Mouse (Mus musculus): ENCODE results near the gene 5830473C10Rik. TPM values are rescaled to one million over a fixed set of nuclear protein-coding genes. Genes with fewer than 3 reads are reported as not detected.

Gene 5830473C10Rik
- polyA plus RNA-seq, 1 experiment = not detected

- Histone ChIP-seq H3K79me3 (ENCODE audit: low read depth) (no peaks in the 10 kb centered on the region), H3K27me3 (ENCODE audit: control insufficient read depth, insufficient read depth, insufficient read length) (peaks cover 25% of the 10 kb centered on the region), H3K36me3 (ENCODE audit: control insufficient read depth, insufficient read depth) (no peaks in the 10 kb centered on the region), H3K4me3 (ENCODE audit: insufficient read depth, poor library complexity, severe bottlenecking) (no peak overlapping the region), H3ac (ENCODE audit: control insufficient read depth, insufficient read length, low read depth) (no peak overlapping the region), H3K79me2 (ENCODE audit: control insufficient read depth, insufficient read depth) (no peaks in the 10 kb centered on the region)
- TF ChIP-seq MYOG (IDR thresholded peaks at IDR 0.05; ENCODE audit: control insufficient read depth, extremely low read depth, insufficient read length) (no peak), USF1 (IDR thresholded peaks at IDR 0.05; ENCODE audit: low read depth) (no peak)
Observed at GRCm38 (mm10) chr5:90584799-90585198, 23.9 kb downstream of the 5830473C10Rik start.

GRCm38 (mm10) chr5:90586511-90586910, 25.6 kb downstream of the 5830473C10Rik start:
- no peaks in the 10 kb centered on the region for H3K79me3 ChIP-seq (ENCODE audit: low read depth)
- H3ac ChIP-seq (ENCODE audit: control insufficient read depth, insufficient read length, low read depth) = no peak overlapping the region
- H3K36me3 ChIP-seq (ENCODE audit: control insufficient read depth, insufficient read depth) = no peaks in the 10 kb centered on the region
- TF ChIP-seq CTCF (IDR thresholded peaks at IDR 0.05; ENCODE audit: control insufficient read depth, insufficient read depth, insufficient read length) (no peak), MYOD1 (IDR thresholded peaks at IDR 0.05; ENCODE audit: control insufficient read depth, insufficient read length, low read depth) (no peak), CEBPB (IDR thresholded peaks at IDR 0.05; ENCODE audit: low read depth) (no peak), MAX (IDR thresholded peaks at IDR 0.05) (no peak), FOSL1 (IDR thresholded peaks at IDR 0.05; ENCODE audit: insufficient read depth, low read length, poor library complexity, severe bottlenecking) (no peak)
- no peaks in the 10 kb centered on the region for H3K79me2 ChIP-seq (ENCODE audit: control insufficient read depth, insufficient read depth)
- H3K4me3 ChIP-seq (ENCODE audit: insufficient read depth, poor library complexity, severe bottlenecking) = no peak overlapping the region
- peaks cover 22% of the 10 kb centered on the region for H3K27me3 ChIP-seq (ENCODE audit: control insufficient read depth, insufficient read depth, insufficient read length)

GRCm38 (mm10) chr5:90588104-90588503, 27.2 kb downstream of the 5830473C10Rik start:
- no peaks in the 10 kb centered on the region for H3K36me3 ChIP-seq (ENCODE audit: control insufficient read depth, insufficient read depth)
- peaks cover 14% of the 10 kb centered on the region for H3K27me3 ChIP-seq (ENCODE audit: control insufficient read depth, insufficient read depth, insufficient read length)
- no peak overlapping the region for H3K4me3 ChIP-seq (ENCODE audit: insufficient read depth, poor library complexity, severe bottlenecking)
- TF ChIP-seq FOSL1 (IDR thresholded peaks at IDR 0.05; ENCODE audit: insufficient read depth, low read length, poor library complexity, severe bottlenecking) = no peak
- no peak for TF ChIP-seq USF1 (IDR thresholded peaks at IDR 0.05; ENCODE audit: low read depth)
- TF ChIP-seq CTCF (IDR thresholded peaks at IDR 0.05; ENCODE audit: control insufficient read depth, insufficient read depth, insufficient read length) = no peak
- no peak for TF ChIP-seq MYOD1 (IDR thresholded peaks at IDR 0.05; ENCODE audit: control insufficient read depth, insufficient read length, low read depth)
- TF ChIP-seq MYOG (IDR thresholded peaks at IDR 0.05; ENCODE audit: control insufficient read depth, extremely low read depth, insufficient read length) = no peak
- no peaks in the 10 kb centered on the region for H3K79me2 ChIP-seq (ENCODE audit: control insufficient read depth, insufficient read depth)
- no peaks in the 10 kb centered on the region for H3K79me3 ChIP-seq (ENCODE audit: low read depth)
- no peak overlapping the region for H3ac ChIP-seq (ENCODE audit: control insufficient read depth, insufficient read length, low read depth)

- Histone ChIP-seq H3K4me3 (ENCODE audit: insufficient read depth, poor library complexity, severe bottlenecking) (no peak overlapping the region), H3ac (ENCODE audit: control insufficient read depth, insufficient read length, low read depth) (no peak overlapping the region), H3K27me3 (ENCODE audit: control insufficient read depth, insufficient read depth, insufficient read length) (peaks cover 9% of the 10 kb centered on the region), H3K36me3 (ENCODE audit: control insufficient read depth, insufficient read depth) (no peaks in the 10 kb centered on the region), H3K79me2 (ENCODE audit: control insufficient read depth, insufficient read depth) (no peaks in the 10 kb centered on the region), H3K79me3 (ENCODE audit: low read depth) (no peaks in the 10 kb centered on the region)
- TF ChIP-seq MYOD1 (IDR thresholded peaks at IDR 0.05; ENCODE audit: control insufficient read depth, insufficient read length, low read depth) (no peak), FOSL1 (IDR thresholded peaks at IDR 0.05; ENCODE audit: insufficient read depth, low read length, poor library complexity, severe bottlenecking) (no peak), MAX (IDR thresholded peaks at IDR 0.05) (no peak), MYOG (IDR thresholded peaks at IDR 0.05; ENCODE audit: control insufficient read depth, extremely low read depth, insufficient read length) (no peak), CTCF (IDR thresholded peaks at IDR 0.05; ENCODE audit: control insufficient read depth, insufficient read depth, insufficient read length) (no peak), CEBPB (IDR thresholded peaks at IDR 0.05; ENCODE audit: low read depth) (no peak), USF1 (IDR thresholded peaks at IDR 0.05; ENCODE audit: low read depth) (no peak)
Observed at GRCm38 (mm10) chr5:90588708-90589595, 28.0 kb downstream of the 5830473C10Rik start.

GRCm38 (mm10) chr5:90590676-90591075, 29.8 kb downstream of the 5830473C10Rik start:
- H3K27me3 ChIP-seq (ENCODE audit: control insufficient read depth, insufficient read depth, insufficient read length) = no peaks in the 10 kb centered on the region
- no peaks in the 10 kb centered on the region for H3K79me3 ChIP-seq (ENCODE audit: low read depth)
- H3K79me2 ChIP-seq (ENCODE audit: control insufficient read depth, insufficient read depth) = no peaks in the 10 kb centered on the region
- H3K36me3 ChIP-seq (ENCODE audit: control insufficient read depth, insufficient read depth) = no peaks in the 10 kb centered on the region
- H3ac ChIP-seq (ENCODE audit: control insufficient read depth, insufficient read length, low read depth) = no peak overlapping the region
- H3K4me3 ChIP-seq (ENCODE audit: insufficient read depth, poor library complexity, severe bottlenecking) = no peak overlapping the region
- no peak for TF ChIP-seq USF1 (IDR thresholded peaks at IDR 0.05; ENCODE audit: low read depth)
- no peak for TF ChIP-seq MYOG (IDR thresholded peaks at IDR 0.05; ENCODE audit: control insufficient read depth, extremely low read depth, insufficient read length)
- TF ChIP-seq CTCF (IDR thresholded peaks at IDR 0.05; ENCODE audit: control insufficient read depth, insufficient read depth, insufficient read length) = no peak
- TF ChIP-seq MAX (IDR thresholded peaks at IDR 0.05) = no peak
- no peak for TF ChIP-seq MYOD1 (IDR thresholded peaks at IDR 0.05; ENCODE audit: control insufficient read depth, insufficient read length, low read depth)
- no peak for TF ChIP-seq FOSL1 (IDR thresholded peaks at IDR 0.05; ENCODE audit: insufficient read depth, low read length, poor library complexity, severe bottlenecking)

GRCm38 (mm10) chr5:90591936-90592335, 31.0 kb downstream of the 5830473C10Rik start:
- H3K27me3 ChIP-seq (ENCODE audit: control insufficient read depth, insufficient read depth, insufficient read length) = no peaks in the 10 kb centered on the region
- no peak overlapping the region for H3K4me3 ChIP-seq (ENCODE audit: insufficient read depth, poor library complexity, severe bottlenecking)
- TF ChIP-seq MYOD1 (IDR thresholded peaks at IDR 0.05; ENCODE audit: control insufficient read depth, insufficient read length, low read depth) (no peak), CEBPB (IDR thresholded peaks at IDR 0.05; ENCODE audit: low read depth) (no peak), USF1 (IDR thresholded peaks at IDR 0.05; ENCODE audit: low read depth) (no peak), FOSL1 (IDR thresholded peaks at IDR 0.05; ENCODE audit: insufficient read depth, low read length, poor library complexity, severe bottlenecking) (no peak)
- H3ac ChIP-seq (ENCODE audit: control insufficient read depth, insufficient read length, low read depth) = no peak overlapping the region
- H3K79me3 ChIP-seq (ENCODE audit: low read depth) = no peaks in the 10 kb centered on the region
- H3K36me3 ChIP-seq (ENCODE audit: control insufficient read depth, insufficient read depth) = no peaks in the 10 kb centered on the region
- no peaks in the 10 kb centered on the region for H3K79me2 ChIP-seq (ENCODE audit: control insufficient read depth, insufficient read depth)
